Mouse (Mus musculus) spleen, postnatal 36 days (tissue): ENCODE results near the gene Gm28551.
A peak's percentile ranks its signal among the peaks of the same experiment; 100 is the strongest.
"Not testable (repeated sequence)": the region's sequence is repeated elsewhere in the genome, so short reads cannot be mapped to it uniquely, and the experiment has no call there.

Experiments used
- DNase-seq, 2 experiments: peaks; one replicate each; pipeline ENCODE4 v3.0.0; 2022; ENCODE audit warnings: low spot score in 2 of 2, mixed read lengths in 1 of 2

The Gm28551 gene

DNA sequence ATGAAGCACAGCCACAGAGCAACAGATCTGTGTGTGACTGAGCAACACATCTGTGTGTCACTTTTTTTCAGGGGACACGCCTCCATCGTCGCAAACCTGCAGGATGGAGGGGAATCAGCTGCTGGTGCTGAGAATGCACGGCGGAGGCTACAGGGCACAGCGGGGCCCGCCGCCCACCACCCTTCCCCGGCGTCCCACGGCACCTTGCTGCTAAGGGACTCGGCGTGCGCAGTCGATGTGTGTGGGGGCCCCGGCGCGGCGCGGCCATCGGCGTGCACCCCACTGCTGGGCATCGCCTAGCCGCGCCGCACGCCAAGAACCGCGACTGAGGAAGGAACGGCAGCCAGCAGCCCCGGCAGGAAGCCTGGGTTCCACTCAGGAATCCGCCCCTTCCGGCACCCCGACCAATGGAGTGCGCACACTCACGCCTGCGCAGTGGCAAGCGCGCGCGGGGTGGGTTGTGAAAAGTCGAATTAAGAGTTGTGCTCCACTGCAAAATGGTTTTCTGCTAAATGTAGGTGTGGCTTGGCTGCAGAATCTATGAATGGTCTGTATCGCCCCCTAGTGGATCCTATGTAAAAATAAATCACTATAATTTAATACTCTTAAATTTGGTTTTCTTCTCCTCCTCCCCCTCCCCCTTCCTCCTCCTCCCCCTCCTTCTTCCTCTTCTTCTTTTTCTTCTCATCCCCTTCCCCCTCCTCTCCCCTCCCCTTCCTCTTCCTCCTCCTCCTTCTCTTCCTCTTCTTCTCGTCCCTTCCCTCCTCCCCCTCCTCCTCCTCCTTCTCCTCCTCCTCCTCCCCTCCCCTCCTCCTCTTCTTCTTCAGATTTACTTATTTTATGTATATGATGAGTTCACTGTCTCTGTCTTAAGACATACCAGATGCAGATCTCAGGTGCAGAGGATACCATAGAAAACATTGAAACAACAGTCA lies at the start of gene Gm28551, which contains the start of the genes Asdurf and Asnsd1:
Gene Gm28551, minus strand, starts transcription at position 341 of the 935 bp plus-strand sequence.
Gene Asdurf, minus strand, starts transcription at position 293 of the 935 bp plus-strand sequence.
Gene Asnsd1, minus strand, starts transcription at position 426 of the 935 bp plus-strand sequence.
- peak; percentile 98 to 99 for DNase-seq

- not testable (repeated sequence) for DNase-seq
These were observed 41.7 kb upstream of the Gm28551 start for GRCm38 (mm10) chr1:53393936-53394760.

- DNase-seq: no peak
These were observed 36.3 kb upstream of the Gm28551 start for GRCm38 (mm10) chr1:53388762-53389161.

DNA sequence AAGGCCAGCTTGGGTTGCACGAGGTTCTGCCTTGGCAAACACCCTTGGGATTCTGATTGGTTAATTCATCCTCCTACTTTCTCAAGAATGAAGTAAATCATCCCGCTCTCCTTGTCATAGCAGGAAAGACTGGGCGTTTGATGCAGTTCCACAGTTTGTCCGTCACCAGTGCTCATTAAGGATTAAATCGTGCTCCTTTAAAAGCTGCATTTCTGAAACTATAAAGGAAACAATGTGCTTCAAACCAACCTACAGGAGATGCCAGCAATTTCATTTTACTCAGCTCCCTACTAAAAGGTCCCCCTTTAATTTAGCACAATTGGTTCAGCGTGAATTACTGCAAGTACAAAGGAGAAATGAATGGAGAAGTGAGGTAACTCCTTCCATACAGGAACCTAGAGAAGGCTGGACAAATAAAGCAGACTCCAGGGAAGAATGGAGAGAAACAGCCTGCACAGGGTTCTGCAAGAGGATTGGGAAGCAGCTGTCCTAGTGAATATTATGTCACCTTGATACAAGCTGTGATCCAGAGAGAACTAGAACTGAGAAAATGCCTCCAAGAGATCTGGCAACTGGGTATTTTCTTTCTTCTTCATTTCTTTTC lies 31.7 kb upstream of the Gm28551 start:
- no peak for DNase-seq

- no peak for DNase-seq
These were observed 25.3 kb upstream of the Gm28551 start for GRCm38 (mm10) chr1:53377731-53378130.

DNA sequence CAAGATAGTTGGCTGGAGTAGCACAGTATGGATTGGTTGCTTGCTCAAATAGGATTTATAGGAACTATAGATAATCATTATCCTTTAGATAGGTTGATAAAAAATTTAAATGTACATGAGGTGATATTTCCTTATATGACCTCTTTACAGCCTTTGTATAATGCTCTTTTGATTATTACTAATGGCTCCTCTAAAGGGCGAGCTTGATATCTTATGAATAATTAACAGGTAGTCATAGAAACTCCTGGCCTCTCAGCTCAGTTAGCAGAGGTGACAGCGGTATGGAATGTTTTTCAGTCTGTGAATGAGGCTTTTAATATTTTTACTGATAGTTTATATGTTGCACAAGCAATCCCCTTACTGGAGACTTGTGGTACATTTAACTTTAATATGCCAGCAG lies 23.5 kb upstream of the Gm28551 start:
- DNase-seq: not testable (repeated sequence)

- no peak for DNase-seq
These were observed 6.5 kb upstream of the Gm28551 start for GRCm38 (mm10) chr1:53358988-53359387.

GRCm38 (mm10) chr1:53341071-53341470 lies 11.4 kb downstream of the Gm28551 start:
- DNase-seq: no peak

DNA sequence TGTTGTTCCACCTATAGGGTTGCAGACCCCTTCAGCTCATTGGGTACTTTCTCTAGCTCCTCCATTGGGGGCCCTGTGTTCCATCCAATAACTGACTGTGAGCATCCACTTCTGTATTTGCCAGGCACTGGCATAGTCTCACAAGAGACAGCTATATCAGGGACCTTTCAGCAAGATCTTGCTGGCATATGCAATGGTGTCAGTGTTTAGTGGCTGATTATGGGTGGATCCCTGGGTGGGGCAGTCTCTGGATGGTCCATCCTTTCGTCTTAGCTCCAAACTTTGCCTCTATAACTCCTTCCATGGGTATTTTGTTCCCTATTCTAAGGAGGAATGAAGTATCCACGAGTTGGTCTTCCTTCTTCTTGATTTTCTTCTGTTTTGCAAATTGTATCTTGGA lies 15.1 kb downstream of the Gm28551 start:
- not testable (repeated sequence) for DNase-seq

GRCm38 (mm10) chr1:53335465-53335864 lies 17.0 kb downstream of the Gm28551 start:
- DNase-seq: no peak

- not testable (repeated sequence) for DNase-seq
These were observed 18.9 kb downstream of the Gm28551 start for GRCm38 (mm10) chr1:53333527-53333926.

GRCm38 (mm10) chr1:53324827-53325494 lies 27.5 kb downstream of the Gm28551 start:
- no peak for DNase-seq

DNA sequence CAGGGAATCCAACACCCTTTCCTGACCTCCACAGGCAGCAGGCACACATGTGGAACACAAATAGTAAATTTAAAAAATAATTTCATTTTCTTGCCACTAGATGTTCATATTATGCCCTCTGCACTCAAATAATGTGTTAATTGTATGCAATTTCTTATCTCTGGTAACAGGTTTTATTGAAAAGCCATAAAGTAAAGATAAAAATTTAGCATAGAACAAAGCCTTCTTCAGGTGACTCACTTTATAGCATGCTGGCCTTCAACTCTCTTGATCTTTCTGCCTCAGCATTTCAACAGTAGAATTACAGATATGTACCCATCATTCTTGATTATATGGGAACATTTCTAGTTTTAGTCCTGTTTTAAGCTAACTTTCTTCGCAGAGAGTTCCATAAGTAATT lies 28.2 kb downstream of the Gm28551 start:
- no peak for DNase-seq

DNA sequence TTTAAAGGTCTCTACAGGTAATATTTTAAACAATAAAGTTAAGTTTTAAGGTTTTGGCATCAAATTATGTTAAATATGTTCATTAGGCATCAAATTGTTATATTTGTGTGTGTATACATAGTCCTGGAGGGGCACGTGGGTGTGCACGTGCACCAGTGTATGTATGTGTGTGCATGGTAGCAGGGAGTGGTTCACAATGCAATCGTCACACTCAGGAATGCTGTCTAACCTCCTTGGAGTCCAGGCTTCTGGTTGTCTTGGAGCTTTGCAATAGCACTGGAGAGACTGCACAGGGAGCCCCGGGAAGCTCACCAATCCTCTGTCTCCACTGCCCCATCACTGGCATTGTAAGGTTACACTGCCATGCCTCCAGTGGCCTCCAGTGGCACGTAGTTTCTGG lies 29.2 kb downstream of the Gm28551 start:
- DNase-seq: no peak

GRCm38 (mm10) chr1:53321662-53322344 lies 30.7 kb downstream of the Gm28551 start:
- no peak for DNase-seq

GRCm38 (mm10) chr1:53312989-53313967 lies 39.2 kb downstream of the Gm28551 start, which contains the start of gene Osgepl1:
Gene Osgepl1, plus strand, starts transcription at chr1:53313624.
- peak; percentile 75 to 80 for DNase-seq

GRCm38 (mm10) chr1:53300506-53300905 lies 52.0 kb downstream of the Gm28551 start:
- no peak for DNase-seq

- peak; percentile 92 to 93 for DNase-seq
These were observed 55.7 kb downstream of the Gm28551 start, which contains the start of the genes Pms1, Ormdl1 and Gm28778 for GRCm38 (mm10) chr1:53296581-53297383. Gene Pms1, minus strand, starts transcription at chr1:53297018. Gene Ormdl1, plus strand, starts transcription at chr1:53297095. Gene Gm28778, plus strand, starts transcription at chr1:53297111.
